Mouse (Mus musculus): ENCODE data around the gene Icam1. TPM values are rescaled to one million over a fixed set of nuclear protein-coding genes. Genes with fewer than 3 reads are reported as not detected.
"Not testable (repeated sequence)": the region's sequence is repeated elsewhere in the genome, so short reads cannot be mapped to it uniquely, and the experiment has no call there.

Icam1 gene
- total RNA-seq, 1 experiment from 2014 or later, result 67.6 TPM

DNA sequence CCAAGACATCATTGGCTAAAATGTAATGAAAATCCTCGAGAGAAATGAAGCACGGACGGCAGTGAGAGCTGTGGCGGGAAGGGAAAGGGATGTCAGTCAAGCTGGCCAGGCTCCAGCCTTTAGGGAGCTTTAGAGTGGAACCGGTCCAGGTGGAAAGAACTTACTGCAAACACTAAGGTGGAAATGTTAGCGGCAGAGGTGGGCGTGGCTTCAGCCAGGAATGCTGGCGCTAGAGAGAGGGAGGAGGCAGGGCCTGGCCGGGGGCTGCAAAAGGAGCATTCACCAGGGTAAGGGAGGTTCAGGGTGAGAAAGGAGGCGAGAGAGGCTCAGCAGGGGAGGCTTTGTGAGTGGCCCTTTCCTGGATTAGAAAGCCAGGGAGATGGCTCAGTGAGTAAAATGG, 24.9 kb upstream of the Icam1 start:
- no peak for ATAC-seq (replicated peaks; ENCODE audit: insufficient number of reproducible peaks, low FRiP score, low TSS enrichment, poor library complexity, severe bottlenecking)

DNA sequence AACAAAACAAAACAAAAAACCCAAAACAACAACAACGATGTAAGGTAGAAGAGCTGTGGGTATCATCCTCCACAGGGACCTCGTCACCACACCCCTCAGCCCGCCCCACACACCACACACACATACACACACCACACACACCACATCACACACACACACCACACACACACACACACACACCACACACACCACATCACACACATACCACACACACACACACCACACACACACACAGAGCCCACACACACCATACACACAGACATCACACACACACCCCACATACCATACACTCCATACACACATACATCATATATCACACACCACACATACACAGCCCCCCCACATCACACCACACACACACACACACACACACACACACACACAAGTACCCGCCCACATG, 24.2 kb upstream of the Icam1 start:
- ATAC-seq (replicated peaks; ENCODE audit: insufficient number of reproducible peaks, low FRiP score, low TSS enrichment, poor library complexity, severe bottlenecking), result no peak

- no peak for ATAC-seq (replicated peaks; ENCODE audit: insufficient number of reproducible peaks, low FRiP score, low TSS enrichment, poor library complexity, severe bottlenecking)
These were observed 22.5 kb upstream of the Icam1 start for GRCm38 (mm10) chr9:20993165-20993898.

DNA sequence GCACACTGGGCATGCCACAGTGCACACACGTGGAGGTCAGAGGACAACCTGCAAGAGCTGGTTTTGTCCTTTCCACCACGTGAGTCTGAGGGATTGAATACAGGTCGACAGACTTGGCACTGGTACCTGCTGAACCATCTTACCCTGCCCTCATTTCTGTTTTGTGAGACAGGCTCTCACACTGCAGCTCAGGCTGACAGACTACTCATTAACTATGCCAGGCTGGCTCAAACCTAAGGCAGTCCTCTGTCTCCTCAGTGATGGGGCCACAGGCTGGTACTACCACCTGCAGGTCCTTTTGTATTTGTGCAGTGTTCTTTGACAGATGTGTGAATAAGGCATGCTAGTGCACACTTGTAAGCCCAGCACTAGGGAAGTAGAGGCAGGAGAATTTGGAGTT, 20.7 kb upstream of the Icam1 start:
- no peak for ATAC-seq (replicated peaks; ENCODE audit: insufficient number of reproducible peaks, low FRiP score, low TSS enrichment, poor library complexity, severe bottlenecking)

GRCm38 (mm10) chr9:20997065-20997464, 18.7 kb upstream of the Icam1 start:
- ATAC-seq (replicated peaks; ENCODE audit: insufficient number of reproducible peaks, low FRiP score, low TSS enrichment, poor library complexity, severe bottlenecking), result peak; percentile 54

DNA sequence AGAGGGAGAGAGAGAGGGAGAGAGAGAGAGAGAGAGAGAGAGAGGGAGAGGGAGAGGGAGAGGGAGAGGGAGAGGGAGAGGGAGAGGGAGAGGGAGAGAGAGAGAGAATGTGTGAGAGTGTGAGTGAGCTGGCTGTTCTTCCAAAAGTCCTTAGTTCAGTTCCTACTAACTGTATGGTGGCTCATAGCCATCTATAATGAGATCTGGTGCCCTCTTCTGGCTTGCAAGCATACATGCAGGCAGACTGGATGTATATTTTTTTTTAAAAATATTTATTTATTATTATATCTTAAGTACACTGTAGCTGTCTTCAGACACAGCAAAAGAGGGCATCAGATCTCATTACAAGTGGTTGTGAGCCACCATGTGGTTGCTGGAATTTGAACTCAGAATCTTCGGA, 17.4 kb upstream of the Icam1 start:
- ATAC-seq (replicated peaks; ENCODE audit: insufficient number of reproducible peaks, low FRiP score, low TSS enrichment, poor library complexity, severe bottlenecking), result not testable (repeated sequence)

- no peak for ATAC-seq (replicated peaks; ENCODE audit: insufficient number of reproducible peaks, low FRiP score, low TSS enrichment, poor library complexity, severe bottlenecking)
These were observed 15.0 kb upstream of the Icam1 start for GRCm38 (mm10) chr9:21000811-21001210.

DNA sequence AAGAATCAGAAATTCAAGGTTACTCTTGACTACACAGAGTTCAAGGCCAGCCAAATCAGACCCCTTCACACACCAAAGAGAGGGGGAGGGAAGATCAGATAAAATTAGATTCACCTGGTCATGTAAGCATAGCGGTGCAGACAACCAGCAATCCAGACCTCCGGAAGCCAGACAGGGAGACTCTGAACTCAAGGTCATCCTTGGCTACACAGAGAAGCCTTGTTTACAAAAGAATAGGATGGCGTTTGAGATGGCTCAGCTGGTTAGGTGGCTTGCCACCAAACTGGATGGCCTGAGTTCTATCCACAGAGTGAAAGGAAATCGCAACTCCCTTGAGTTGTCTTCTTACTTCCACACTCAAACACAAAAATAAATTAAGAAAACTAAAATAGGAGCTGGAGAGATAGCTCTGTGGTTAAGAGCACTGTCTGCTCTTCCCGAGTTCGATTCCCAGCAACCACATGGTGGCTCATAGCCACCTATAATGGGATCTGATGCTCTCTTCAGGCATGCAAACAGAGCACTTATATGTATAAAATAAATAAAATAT, 14.1 kb upstream of the Icam1 start:
- ATAC-seq (replicated peaks; ENCODE audit: insufficient number of reproducible peaks, low FRiP score, low TSS enrichment, poor library complexity, severe bottlenecking), result no peak

DNA sequence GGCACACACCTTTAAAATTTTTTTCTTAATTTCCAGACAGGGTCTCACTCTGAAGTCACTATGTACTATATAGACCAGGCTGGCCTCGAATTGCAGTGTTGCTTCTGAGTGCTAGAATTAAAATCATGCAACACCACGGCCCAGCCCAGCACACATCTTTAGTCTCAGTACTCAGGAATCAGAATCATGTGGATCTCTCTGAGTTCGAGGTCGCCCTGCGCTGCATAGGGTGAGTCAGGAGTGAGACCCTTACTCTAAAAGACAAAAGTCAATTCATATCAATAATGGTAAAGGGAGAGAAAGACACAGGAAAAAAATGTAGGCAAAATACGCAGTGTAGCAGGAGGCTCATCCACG, 13.5 kb upstream of the Icam1 start:
- no peak for ATAC-seq (replicated peaks; ENCODE audit: insufficient number of reproducible peaks, low FRiP score, low TSS enrichment, poor library complexity, severe bottlenecking)

DNA sequence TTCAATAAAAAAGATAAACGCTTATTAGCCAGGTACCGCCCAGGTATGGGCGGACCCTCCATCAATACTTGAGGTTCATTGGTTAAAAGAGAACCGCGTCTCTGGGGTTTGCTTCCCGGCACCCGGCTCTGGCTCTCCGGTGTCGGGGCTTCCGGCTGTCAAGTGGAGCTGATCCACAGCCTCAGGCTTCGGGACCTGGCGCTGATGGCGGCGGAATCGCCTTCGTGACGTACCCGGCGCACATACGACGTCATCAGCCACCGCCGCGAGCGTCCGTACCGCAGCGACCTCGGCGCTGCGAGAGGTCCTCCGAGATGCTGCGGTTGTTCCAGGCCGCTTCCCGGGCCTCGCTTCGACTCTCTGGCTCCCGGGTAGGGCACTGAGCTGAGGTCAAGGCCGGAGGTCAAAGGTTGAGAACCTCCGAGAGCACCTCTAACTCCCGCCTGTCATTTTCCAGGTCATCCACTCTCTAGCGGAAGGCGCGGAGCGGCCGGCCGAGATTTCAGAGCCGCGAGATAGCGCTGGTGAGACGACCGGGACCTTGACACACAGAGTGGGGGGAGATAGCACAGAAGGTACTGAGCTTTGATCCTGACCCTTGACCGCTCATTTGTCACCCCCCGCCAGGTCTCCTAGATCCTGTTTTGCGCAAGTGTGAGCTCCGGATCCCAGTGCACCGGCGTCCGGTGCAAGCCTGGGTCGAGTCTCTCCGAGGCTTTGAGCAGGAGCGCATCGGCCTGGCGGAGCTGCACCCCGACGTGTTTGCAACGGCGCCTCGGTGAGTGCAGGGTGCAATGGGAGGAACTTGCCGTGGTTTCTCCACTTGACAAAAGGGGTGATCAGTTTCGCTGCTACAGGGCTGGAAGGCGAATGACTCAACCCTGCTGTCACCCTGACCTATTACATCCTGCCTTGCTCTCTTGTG, 12.9 kb upstream of the Icam1 start, which contains the start of gene Mrpl4:
Mrpl4 (plus strand) TSS at position 112 of the 925 bp plus-strand sequence.
- ATAC-seq (replicated peaks; ENCODE audit: insufficient number of reproducible peaks, low FRiP score, low TSS enrichment, poor library complexity, severe bottlenecking), result peak; percentile 83

DNA sequence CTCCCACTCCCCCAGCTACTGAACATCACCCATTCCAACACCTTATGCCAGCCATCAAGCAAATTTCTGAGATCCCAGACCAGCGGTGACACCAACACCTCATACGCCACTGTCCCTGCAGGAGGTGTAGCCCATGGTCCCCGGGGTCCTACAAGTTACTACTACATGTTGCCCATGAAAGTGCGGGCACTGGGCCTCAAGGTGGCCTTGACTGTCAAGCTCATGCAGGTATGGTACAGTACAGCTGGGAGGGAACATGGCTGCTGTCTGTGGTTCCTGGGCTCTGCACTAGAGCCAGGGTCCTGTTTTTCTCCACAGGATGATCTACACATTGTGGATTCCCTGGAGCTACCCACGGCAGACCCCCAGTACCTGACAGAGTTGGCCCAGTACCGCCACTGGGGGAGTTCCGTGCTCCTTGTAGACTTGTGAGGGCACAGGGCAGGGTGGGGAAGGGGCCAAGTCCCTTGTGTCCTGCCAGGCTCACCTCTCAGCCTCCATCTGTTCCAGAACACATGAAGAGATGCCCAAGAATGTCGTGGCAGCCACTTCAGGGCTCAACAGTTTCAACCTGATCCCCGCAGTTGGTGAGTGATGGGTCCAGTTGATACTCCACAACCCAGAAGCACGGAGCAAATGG, 8.4 kb upstream of the Icam1 start:
- no peak for ATAC-seq (replicated peaks; ENCODE audit: insufficient number of reproducible peaks, low FRiP score, low TSS enrichment, poor library complexity, severe bottlenecking)

DNA sequence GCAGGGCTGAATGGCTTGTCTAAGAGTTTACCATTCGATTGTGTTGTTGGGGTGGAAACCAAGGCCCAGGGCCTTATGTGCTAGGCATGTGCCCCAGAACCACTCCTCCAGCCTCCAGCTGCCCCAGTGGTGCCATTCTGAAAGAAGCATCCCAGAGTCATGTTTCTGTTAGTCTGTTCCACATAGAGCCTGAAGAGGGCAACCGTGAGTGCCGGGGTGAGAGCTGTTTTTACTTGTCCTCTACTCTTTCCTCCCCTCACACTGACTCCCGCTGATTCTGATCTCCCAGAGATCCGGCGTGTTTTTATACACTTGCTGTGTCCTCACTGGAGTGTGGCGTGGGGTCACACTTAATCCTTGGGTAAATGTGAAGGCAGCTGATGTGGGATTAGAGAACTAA, 7.8 kb upstream of the Icam1 start:
- ATAC-seq (replicated peaks; ENCODE audit: insufficient number of reproducible peaks, low FRiP score, low TSS enrichment, poor library complexity, severe bottlenecking), result no peak

- ATAC-seq (replicated peaks; ENCODE audit: insufficient number of reproducible peaks, low FRiP score, low TSS enrichment, poor library complexity, severe bottlenecking), result no peak
These were observed 5.4 kb upstream of the Icam1 start for GRCm38 (mm10) chr9:21010362-21010761.

DNA sequence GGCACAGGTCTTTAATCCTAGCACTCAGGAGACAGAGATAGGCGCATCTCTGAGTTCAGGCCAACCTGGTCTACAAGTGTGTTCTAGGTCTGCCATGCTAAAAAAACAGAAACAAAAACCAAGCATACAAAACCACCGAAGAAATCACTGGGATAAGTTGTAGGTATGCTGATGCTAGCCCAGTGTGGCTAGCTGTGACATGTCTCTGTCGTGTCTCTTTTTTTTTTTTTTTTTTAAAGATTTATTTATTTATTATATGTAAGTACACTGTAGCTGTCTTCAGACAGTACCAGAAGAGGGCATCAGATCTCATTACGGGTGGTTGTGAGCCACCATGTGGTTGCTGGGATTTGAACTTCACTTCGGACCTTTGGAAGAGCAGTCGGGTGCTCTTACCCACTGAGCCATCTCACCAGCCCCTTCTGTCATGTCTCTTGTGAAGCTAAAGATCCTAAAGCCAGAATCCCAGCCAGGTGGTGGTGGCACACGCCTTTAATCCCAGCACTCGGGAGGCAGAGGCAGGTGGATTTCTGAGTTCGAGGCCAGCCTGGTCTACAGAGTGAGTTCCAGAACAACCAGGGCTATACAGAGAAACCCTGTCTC, 4.7 kb upstream of the Icam1 start:
- not testable (repeated sequence) for ATAC-seq (replicated peaks; ENCODE audit: insufficient number of reproducible peaks, low FRiP score, low TSS enrichment, poor library complexity, severe bottlenecking)

DNA sequence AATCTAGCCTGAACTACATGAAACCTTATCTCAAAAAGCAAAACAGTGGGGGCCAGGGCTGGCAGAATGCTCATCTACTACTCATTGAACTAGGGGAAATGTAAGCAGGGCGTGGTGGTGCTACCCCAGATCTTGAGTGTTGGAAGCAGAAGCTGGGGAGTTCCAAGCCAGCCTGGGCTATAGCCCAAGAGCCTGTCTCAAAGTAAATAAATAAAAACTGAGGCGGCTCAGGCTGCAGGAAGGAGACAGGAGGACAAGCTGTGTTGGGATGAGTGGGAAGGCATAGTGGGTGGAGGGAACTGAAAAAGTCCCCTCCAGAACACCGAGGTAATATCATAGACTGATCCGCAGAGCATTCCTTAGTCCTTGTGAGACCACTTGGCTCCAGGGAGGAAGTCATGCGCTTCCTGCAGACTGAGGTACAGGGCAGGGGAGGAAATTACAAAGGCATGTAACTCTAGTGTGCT, 3.9 kb upstream of the Icam1 start:
- no peak for ATAC-seq (replicated peaks; ENCODE audit: insufficient number of reproducible peaks, low FRiP score, low TSS enrichment, poor library complexity, severe bottlenecking)

DNA sequence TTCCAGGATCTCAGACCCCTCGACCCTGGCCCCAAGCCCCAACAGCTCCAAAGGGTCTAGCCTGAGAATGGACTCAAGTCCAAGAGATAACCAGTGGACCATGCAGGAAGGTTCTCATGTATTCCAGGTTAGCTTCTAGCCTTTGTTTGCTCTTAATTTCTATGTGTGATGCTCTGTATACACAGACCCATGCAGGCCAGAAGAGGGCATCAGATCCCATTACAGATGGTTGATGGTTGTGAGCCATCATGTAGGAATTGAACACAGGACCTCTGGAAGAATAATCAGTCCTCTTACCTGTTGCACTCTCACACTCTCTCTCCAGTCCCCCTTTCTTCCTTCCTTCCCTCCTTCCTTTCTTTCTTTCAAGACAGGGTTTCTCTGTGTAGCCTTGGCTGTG, 3.4 kb upstream of the Icam1 start:
- no peak for ATAC-seq (replicated peaks; ENCODE audit: insufficient number of reproducible peaks, low FRiP score, low TSS enrichment, poor library complexity, severe bottlenecking)

DNA sequence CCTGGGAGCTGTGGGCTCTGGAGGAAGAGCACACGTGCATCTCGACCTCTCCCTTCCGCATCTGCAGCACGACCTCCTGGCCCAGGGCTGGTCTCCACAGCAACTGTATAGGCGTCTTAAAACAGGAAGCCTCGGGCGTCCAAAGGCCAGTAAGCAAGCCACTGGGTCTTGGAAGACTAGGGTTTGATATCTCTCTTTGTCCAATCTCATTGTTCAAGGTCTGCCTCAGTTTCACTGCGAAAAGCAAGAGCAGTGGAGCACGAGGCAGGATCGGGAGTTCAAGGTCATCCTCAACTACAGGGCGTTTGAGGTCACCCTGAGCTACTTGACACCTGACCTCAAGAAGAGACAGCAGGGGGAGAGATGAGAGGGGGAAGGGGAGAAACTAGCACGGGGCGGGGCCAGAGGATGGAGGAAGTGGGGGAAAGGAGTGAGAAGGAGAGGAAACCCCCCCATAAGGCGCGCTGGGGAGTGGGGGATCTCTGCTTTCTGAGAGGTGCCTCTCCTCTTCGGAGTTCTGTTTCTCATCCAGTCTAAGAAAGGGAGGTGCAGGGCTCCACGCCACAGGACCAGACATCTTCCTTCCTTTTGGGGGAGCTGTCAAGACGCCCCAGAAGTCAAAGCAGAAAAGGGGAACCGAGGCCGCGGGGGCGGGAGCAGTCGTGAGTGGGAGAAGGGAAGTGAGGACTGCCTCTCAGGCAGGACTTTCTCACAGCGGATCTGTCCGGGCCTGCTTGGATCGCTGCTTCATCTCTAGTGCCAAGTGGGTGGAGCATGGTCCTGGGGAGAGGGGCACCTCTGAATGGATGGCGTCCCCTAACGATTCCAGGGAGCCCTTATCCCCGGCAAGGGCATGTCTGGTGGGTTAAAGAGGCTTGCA, 854 bp upstream of the Icam1 start:
- ATAC-seq (replicated peaks; ENCODE audit: insufficient number of reproducible peaks, low FRiP score, low TSS enrichment, poor library complexity, severe bottlenecking), result peak; percentile 85

Data from monocyte, adult 5-6 weeks (primary cell).